Mouse (Mus musculus): Measurements from ENCODE around the gene Pola1.

GRCm38 (mm10) chrX:93292031-93292430 lies 339.9 kb downstream of the Pola1 start:
- no peak for TF ChIP-seq CTCF (IDR thresholded peaks at IDR 0.05; ENCODE audit: extremely low read depth, insufficient read depth, insufficient read length, insufficient replicate concordance)
- no peak for TF ChIP-seq POLR2A (IDR thresholded peaks at IDR 0.05; ENCODE audit: low read depth, low read length)
